Mouse (Mus musculus) lung, postnatal 0 days (tissue): ENCODE measurements around the gene Mucl3.

Experiments used
- CTCF ChIP-seq: IDR thresholded peaks from 2 replicates; pipeline ENCODE4 v1.5.1; 2016; ENCODE audit warnings: antibody characterized with exemption, mild to moderate bottlenecking
- EP300 ChIP-seq: IDR thresholded peaks from 2 replicates; pipeline ENCODE4 v1.6.1; 2016; ENCODE audit warnings: antibody characterized with exemption, mild to moderate bottlenecking, control low read depth

DNA sequence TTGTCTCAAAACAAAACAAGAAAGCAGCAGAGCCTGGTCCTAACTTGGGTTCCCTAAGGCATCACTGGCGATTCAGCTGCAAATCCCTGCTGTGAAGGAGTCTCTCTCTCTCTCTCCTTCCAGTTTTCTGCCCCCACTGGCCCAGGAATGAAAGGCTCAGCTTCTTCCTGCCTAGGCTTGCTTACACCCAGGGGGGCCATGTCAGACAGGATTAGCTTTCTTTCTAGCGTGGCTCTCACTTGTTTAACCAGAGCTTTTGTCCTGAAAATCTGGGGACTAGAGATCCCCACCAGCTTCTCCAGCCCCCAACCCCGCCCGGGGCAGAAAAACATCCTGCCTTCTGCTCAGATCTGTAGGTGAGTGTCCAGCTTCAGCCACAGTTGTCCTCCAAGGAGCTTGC is 55.1 kb downstream of the Mucl3 start:
- TF ChIP-seq CTCF: no peak
- no peak for TF ChIP-seq EP300
